Mouse (Mus musculus): ENCODE results near the gene Rbm4b.
"Not testable (repeated sequence)": the region's sequence is repeated elsewhere in the genome, so short reads cannot be mapped to it uniquely, and the experiment has no call there.

Rbm4b gene

DNA sequence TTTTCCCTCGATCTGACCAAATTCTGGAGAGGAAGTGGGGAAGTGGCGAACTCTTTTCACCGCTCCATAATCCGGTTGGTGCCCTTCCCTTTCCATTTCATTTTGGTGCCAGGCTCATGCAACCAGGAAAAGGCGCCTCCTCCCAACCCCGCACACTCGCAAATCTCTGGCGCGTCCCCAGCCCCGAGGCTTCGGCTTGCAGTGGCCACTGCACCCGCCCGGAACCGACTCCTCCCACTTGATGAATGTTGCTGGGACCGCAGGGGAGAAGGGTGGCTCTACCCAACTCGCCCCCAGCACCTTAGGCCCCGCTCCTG lies 54.4 kb downstream of the Rbm4b start:
- no peak for DNase-seq (ENCODE audit: low read depth)

DNA sequence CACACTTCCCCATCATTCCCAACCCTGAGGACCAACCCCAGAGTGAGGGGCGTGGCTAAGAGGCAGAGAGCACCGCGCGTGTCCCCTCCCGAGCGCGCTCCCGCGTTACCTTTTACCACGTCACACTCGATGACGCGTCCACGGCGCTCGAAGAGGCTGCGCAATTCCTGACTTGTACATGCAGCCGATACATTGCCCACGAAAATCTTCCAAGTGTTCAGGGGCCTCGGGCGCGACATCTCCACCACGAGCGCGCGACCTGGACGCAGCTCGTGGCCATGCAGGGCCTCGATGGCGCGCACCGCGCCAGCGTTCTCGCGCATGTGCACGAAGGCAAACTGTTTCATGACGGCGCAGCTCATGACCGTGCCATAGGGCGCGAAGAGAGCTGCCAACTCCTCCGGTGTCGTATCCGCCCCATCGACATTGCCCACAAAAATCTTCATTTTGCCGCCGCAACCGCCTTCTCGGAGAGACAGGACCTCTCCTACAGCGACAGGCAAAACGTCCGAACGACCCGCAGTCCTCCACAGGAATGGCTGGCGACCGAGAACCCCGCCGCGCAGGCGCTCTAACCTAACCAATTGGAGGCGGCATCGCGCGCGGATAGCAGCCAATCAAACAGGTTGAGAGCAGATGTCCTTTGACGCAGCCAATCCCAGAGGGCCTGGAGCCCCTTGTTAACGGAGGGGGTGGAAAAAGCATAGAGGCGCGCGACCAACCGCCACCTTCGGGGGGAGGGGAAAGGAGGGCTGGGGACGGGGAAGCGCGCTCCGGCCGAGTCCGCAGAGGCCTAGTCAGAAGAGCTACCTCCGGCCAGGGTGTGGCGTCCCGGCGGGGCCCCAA lies 55.0 kb downstream of the Rbm4b start, which contains the start of the genes Gm21992 and Rbm14:
TSS of gene Gm21992 (minus strand) at position 550 of the 846 bp plus-strand sequence.
TSS of gene Rbm14 (minus strand) at position 572 of the 846 bp plus-strand sequence.
- DNase-seq (ENCODE audit: low read depth): peak; percentile 96

DNA sequence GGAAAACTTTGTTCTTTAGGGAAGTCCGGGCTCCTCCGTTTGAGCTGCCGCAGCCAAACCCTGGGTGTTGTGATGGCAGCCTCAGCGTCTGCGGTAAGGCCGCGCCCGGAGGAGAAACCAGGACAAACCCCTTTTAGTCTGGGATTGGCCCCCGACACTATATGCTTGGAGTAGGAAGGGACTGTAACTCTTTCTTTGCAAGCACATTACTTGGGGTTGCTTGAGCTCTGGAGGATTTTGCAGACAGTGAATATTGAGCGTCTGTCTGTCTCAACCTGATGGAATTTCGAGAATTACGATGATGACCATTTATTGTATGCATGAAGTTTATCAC lies 55.6 kb downstream of the Rbm4b start:
- no peak for DNase-seq (ENCODE audit: low read depth)

DNA sequence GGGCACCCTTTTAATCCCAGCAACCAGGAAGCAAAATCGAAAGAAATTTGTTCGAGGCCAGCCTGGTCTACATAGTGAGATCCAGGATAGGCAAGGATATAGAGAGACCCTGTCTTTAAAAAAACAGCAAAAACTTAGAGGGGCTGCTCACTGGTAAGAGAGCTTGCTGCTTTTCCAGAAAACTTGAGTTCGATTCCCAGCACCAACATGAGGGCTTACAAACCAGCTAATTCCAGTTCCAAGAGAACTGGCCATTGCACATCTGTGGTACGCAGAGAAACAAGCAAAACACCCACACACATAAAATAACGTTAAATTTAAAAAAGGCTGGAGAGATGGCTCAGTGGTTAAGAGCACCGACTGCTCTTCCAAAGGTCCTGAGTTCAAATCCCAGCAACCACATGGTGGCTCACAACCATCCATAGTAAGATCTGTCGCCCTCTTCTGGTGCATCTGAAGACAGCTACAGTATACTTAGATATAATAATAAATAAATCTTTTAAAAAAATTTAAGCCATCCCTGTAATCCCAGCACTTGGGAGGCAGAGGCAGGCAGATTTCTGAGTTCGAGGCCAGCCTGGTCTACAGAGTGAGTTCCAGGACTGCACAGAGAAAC lies 56.1 kb downstream of the Rbm4b start:
- not testable (repeated sequence) for DNase-seq (ENCODE audit: low read depth)

DNA sequence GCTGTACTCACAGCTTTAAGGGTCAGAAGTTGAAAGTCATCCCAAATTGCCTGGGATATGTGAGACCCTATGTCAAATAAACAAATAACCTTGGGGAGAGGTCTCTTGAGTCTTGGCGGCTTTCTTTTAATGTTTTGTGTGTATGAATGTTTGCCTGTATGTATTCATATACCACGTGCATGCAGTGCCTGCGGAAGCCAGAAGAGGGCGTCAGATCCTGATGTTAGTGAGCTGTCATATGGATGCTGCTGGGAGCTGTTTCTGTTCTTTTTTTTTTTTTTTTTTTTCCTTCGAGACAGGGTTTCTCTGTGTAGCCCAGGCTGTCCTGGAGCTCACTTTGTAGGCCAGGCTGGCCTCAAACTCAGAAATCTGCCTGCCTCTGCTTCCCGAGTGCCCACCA lies 56.7 kb downstream of the Rbm4b start:
- DNase-seq (ENCODE audit: low read depth): no peak
